Mouse (Mus musculus): ENCODE results near the gene Nectin2.

- TF ChIP-seq USF1 (IDR thresholded peaks at IDR 0.05; ENCODE audit: low read depth) = no peak
- no peak for TF ChIP-seq SRF (IDR thresholded peaks at IDR 0.05; ENCODE audit: control insufficient read depth, insufficient read length, low read depth)
- TF ChIP-seq POLR2A (IDR thresholded peaks at IDR 0.05; ENCODE audit: insufficient read length, low read depth) = no peak
Observed at GRCm38 (mm10) chr7:19752652-19753051, 2.4 kb upstream of the Nectin2 start.
